Mouse (Mus musculus) C3H10T1/2 (cell line): ENCODE data around the gene BC004004. TPM values are rescaled to one million over a fixed set of nuclear protein-coding genes. Genes with fewer than 3 reads are reported as not detected.

ENCODE experiments used
- polyA plus RNA-seq, 2 experiments: library from polyadenylated mRNA; unstranded; fragments of >200 nt; fragmentation: generic; extraction: Trizol; gene quantifications; one replicate each; pipeline ENCODE4 v1.2.1; 2012; ENCODE audit warnings: missing spikeins in 2 of 2

Gene BC004004
- 100 to 1,000 TPM in 1 of 2 experiments, 10 to 100 TPM in 1; 57.7 to 148 TPM for polyA plus RNA-seq

DNA sequence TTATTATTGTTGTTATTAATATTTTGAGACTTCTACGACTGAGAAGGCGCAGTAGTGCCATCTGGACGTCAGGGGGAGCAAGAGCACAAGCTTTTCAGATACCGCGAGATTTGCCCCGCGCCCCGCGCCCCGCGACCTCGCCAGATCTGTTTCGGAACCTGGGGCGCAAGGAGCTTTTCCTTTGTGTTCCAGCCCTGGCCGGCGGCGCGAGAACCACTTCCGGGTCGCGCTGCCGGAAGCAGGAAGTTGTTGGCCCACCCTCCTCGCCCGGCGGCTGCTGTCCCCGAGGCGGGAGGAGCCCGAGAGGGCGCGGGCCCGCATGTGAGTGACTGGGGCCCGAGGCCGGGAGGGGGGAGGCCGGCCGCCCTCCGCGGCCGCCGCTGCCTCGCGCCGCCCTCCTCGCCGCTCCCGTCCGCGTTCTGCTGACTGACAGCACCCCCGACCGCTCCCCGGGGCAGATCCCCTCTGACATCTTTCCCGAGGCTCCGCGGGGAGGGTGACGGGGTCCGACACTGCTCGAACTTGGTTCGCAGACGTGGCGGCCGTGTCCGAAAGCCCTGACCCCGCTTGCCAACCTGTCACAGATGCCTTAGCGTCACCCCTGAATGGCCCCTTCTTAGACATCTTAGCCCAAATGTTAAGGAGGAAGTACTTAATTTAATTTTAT, at the start of gene BC004004:
Gene BC004004, plus strand, starts transcription at position 107 of the 667 bp plus-strand sequence.

DNA sequence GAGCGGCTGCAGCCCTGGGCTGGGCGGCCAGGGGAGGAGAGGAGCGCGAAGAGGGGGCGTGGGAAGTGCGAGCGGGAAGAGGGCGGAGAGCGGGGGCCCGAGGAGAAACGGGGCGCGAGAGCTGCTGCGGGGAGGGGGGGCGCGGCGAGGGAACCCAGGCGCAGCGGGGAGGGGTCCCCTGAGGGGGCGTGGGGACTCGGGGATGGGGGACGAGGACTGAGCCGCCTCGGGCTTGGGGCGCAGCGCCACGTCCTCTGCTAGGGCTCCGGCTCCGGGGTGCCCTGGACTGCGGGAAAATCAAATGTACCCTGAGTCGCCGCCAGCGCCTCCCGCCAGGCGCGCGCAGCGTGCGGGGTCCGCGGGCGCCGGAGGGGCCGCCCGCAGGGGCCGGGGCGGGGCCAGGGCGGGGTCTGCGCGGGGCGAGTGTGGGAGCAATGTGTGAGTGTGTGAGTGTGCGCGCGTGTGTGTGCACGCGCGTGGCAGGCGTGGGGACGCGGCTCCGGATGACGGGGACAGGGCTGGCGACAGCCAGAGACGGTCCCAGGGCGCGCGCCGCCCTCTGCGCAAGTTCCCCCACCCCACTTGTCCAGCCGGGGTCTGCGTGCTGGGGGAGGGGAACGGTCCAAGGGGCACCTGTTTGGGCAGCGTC, 30.7 kb upstream of the BC004004 start, which contains the start of gene Cpne5:
Gene Cpne5, minus strand, starts transcription at position 396 of the 649 bp plus-strand sequence.

DNA sequence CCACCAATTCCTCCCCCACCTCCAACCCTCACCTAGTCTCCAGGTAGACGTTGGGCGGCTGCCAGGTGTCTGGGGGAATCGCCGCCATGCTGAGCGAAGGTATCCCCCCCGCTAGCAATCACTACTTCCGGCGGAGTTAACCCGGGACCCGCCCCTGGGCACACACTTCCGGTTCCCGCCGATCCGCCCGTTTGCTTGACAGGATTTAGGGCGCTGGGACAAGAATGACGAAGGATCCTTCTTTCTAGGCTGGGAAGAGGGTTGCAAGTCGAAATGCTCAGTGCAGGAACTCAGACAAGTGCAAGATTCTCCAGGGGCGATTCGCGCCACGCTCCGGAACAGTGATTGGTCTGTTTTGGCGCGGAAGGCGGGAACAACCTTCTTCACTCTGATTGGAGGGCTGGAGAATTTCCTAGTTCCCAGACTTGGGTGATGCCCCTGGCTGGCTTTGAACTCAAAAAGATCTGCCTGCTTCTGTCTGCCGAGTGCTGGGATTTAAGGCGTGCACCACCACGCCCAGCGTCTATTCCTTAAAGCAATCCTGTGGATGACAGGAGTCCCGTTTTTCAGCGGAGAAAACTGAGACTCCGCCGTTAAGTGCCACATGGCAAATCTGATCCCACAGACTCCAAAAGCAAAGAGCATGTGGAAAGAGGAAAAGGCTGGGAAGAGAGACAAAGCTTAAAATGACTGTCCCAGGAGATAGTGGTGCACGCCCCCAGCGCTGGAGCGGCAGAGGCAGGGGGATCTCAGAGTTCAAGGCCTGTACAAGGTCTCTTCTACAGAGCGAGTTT, 4.6 kb upstream of the BC004004 start, which contains the start of gene Ppil1:
Gene Ppil1, minus strand, starts transcription at position 347 of the 794 bp plus-strand sequence.

DNA sequence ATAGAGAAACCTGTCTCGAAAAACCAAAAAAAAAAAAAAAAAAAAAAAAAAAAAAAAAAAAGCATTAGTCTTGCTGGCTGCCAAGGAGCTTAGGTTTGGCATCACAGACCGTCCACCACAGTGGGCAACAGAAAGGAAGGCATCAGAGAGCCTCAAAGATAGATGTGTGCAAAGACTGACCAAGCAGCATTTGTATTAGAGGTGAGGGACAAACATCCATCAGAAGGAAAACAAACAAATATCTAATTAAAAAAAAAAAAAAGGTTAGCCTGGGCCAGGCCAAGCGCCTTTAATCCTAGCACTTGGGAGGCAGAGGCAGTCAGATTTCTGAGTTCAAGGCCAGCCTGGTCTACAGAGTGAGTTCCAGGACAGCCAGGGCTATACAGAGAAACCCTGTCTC, 48.8 kb downstream of the BC004004 start, which contains the start of gene Pi16:
Gene Pi16, plus strand, starts transcription at position 301 of the 400 bp plus-strand sequence.

GRCm38 (mm10) chr17:29347645-29348256, 79.2 kb downstream of the BC004004 start, which contains the start of gene Mtch1:
TSS of gene Mtch1 (minus strand) at chr17:29347934.

GRCm38 (mm10) chr17:29360761-29361221, 92.2 kb downstream of the BC004004 start, which contains the start of gene Fgd2:
TSS of gene Fgd2 (plus strand) at chr17:29360914.

Other genes starting within 250 kb of the BC004004 start
- 100 to 1,000 TPM in 1 of 2 experiments, 10 to 100 TPM in 1; 33.1 to 103 TPM for gene Srsf3, start 236.2 kb upstream of the BC004004 start, polyA plus RNA-seq
- gene Cdkn1a, start 177.8 kb upstream of the BC004004 start, polyA plus RNA-seq: 100 to 1,000 TPM; 177 to 319 TPM
- gene Rab44, start 154.6 kb upstream of the BC004004 start, polyA plus RNA-seq: under 1 TPM; 0.02 to 0.25 TPM
- under 1 TPM; 0.13 to 0.22 TPM for gene Cpne5, start 30.6 kb upstream of the BC004004 start, polyA plus RNA-seq
- gene Ppil1, start 4.6 kb upstream of the BC004004 start, polyA plus RNA-seq: 10 to 100 TPM; 30.8 to 49.3 TPM
- gene Pi16, start 48.9 kb downstream of the BC004004 start, polyA plus RNA-seq: 10 to 100 TPM in 1 of 2 experiments, under 1 TPM in 1; 0.09 to 16.2 TPM
- gene Mtch1, start 79.1 kb downstream of the BC004004 start, polyA plus RNA-seq: 1,000 to 10,000 TPM in 1 of 2 experiments, 100 to 1,000 TPM in 1; 971 to 1,016 TPM
- gene Fgd2, start 92.1 kb downstream of the BC004004 start, polyA plus RNA-seq: 1 to 10 TPM in 1 of 2 experiments, under 1 TPM in 1; 0.19 to 2.1 TPM
- 1 to 10 TPM; 2.5 to 4.2 TPM for gene Pim1, start 222.0 kb downstream of the BC004004 start, polyA plus RNA-seq